Mouse (Mus musculus): ENCODE data around the gene Slc26a6. TPM values are rescaled to one million over a fixed set of nuclear protein-coding genes. Genes with fewer than 3 reads are reported as not detected.

The Slc26a6 gene
- polyA plus RNA-seq, 1 experiment, result 17.5 TPM

- no peak for DNase-seq (ENCODE audit: low read depth)
These were observed 102.2 kb downstream of the Slc26a6 start for GRCm38 (mm10) chr9:108955241-108955640.

- no peak for DNase-seq (ENCODE audit: low read depth)
These were observed 102.8 kb downstream of the Slc26a6 start for GRCm38 (mm10) chr9:108955846-108956245.

Other genes with a start within 250 kb of the Slc26a6 start
- gene Arih2, start 203.9 kb upstream of the Slc26a6 start, polyA plus RNA-seq (2012; rRNA removed), result 40.2 and 44.6 TPM in 2 replicates
- 29.2 and 30.0 TPM in 2 replicates for gene Slc25a20, start 191.2 kb upstream of the Slc26a6 start, polyA plus RNA-seq (2012; rRNA removed)
- gene Prkar2a, start 164.0 kb upstream of the Slc26a6 start, polyA plus RNA-seq (2012; rRNA removed), result 18.3 and 18.9 TPM in 2 replicates
- gene Ip6k2, start 69.5 kb upstream of the Slc26a6 start, polyA plus RNA-seq (2012; rRNA removed), result 261 and 273 TPM in 2 replicates
- 43.0 and 46.4 TPM in 2 replicates for gene Nckipsd, start 44.9 kb upstream of the Slc26a6 start, polyA plus RNA-seq (2012; rRNA removed)
- 1.0 and 1.1 TPM in 2 replicates for gene Celsr3, start 27.0 kb upstream of the Slc26a6 start, polyA plus RNA-seq (2012; rRNA removed)
- 0.69 and 0.98 TPM in 2 replicates for gene Tmem89, start 61.3 kb downstream of the Slc26a6 start, polyA plus RNA-seq (2012; rRNA removed)
- gene Uqcrc1, start 83.3 kb downstream of the Slc26a6 start, polyA plus RNA-seq (2012; rRNA removed), result 396 and 468 TPM in 2 replicates
- gene Col7a1, start 100.3 kb downstream of the Slc26a6 start, polyA plus RNA-seq (2012; rRNA removed), result 17.9 and 18.8 TPM in 2 replicates
- 2.1 and 3.0 TPM in 2 replicates for gene Ucn2, start 132.7 kb downstream of the Slc26a6 start, polyA plus RNA-seq (2012; rRNA removed)
- gene Pfkfb4, start 138.5 kb downstream of the Slc26a6 start, polyA plus RNA-seq (2012; rRNA removed), result 43.8 and 48.3 TPM in 2 replicates
- gene Shisa5, start 185.3 kb downstream of the Slc26a6 start, polyA plus RNA-seq (2012; rRNA removed), result 224 and 225 TPM in 2 replicates
- gene Trex1, start 206.5 kb downstream of the Slc26a6 start, polyA plus RNA-seq (2012; rRNA removed), result 48.4 and 60.7 TPM in 2 replicates
- gene Atrip, start 220.8 kb downstream of the Slc26a6 start, polyA plus RNA-seq (2012; rRNA removed), result 21.9 and 24.2 TPM in 2 replicates
- gene Ccdc51, start 229.2 kb downstream of the Slc26a6 start, polyA plus RNA-seq (2012; rRNA removed), result 5.1 and 6.2 TPM in 2 replicates
- gene Tma7, start 229.3 kb downstream of the Slc26a6 start, polyA plus RNA-seq (2012; rRNA removed), result 28.8 and 29.5 TPM in 2 replicates
- 11.9 and 13.9 TPM in 2 replicates for gene Plxnb1, start 242.1 kb downstream of the Slc26a6 start, polyA plus RNA-seq (2012; rRNA removed)